Mouse (Mus musculus): ENCODE results near the gene Ppp2r5c. TPM values are rescaled to one million over a fixed set of nuclear protein-coding genes. Genes with fewer than 3 reads are reported as not detected.
A peak's percentile ranks its signal among the peaks of the same experiment; 100 is the strongest.

The Ppp2r5c gene
- polyA plus RNA-seq, 1 experiment from 2014 or later: 193 TPM

DNA sequence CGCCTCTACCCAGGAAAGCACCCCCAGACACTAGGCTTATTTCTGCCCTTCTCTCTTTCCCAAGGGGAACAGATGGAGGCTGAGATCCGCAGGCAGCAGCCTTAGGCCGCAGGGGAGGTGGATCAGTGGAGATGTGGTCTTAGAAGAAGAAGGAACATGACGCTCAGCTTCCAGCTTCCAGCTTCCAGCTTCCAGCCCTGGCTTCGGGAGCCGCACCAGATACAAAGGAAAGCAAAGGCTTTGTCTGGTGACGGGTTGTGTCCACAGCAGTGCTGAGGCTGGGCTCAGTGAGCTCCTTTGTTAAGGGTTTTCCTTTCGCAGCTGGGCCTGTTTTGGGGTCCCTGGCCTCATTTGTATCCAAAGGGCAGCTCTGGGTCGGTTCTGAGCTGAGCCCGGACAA, 16.9 kb upstream of the Ppp2r5c start:
- H3K4me2 ChIP-seq (ENCODE audit: low read depth, low read length): no peak overlapping the region
- H3K36me3 ChIP-seq (replicated peaks; ENCODE audit: control insufficient read depth, insufficient read depth, low read depth, low read length): no peaks in the 10 kb centered on the region
- WGBS: 56% methylated on average over 10 of the region's 10 CpGs
- H3K27me3 ChIP-seq (ENCODE audit: control insufficient read depth, insufficient read depth, low read length): no peaks in the 10 kb centered on the region
- H3K4me1 ChIP-seq (ENCODE audit: control insufficient read depth, insufficient read depth, low read length): no peaks in the 10 kb centered on the region
- H3K27ac ChIP-seq (replicated peaks; ENCODE audit: low read depth, low read length): no peak overlapping the region
- no peaks in the 10 kb centered on the region for H3K9me3 ChIP-seq (replicated peaks; ENCODE audit: control insufficient read depth, low read length)
- DNase-seq (ENCODE audit: low spot score) (no peak), ATAC-seq (replicated peaks; ENCODE audit: insufficient number of reproducible peaks, low FRiP score, low TSS enrichment, low read depth) (no peak)
- H3K9ac ChIP-seq (replicated peaks; ENCODE audit: low read length): no peak overlapping the region
- no peak overlapping the region for H3K4me3 ChIP-seq (ENCODE audit: low read depth, low read length)

- H3K36me3 ChIP-seq (replicated peaks; ENCODE audit: control insufficient read depth, insufficient read depth, low read depth, low read length): no peaks in the 10 kb centered on the region
- ATAC-seq (replicated peaks; ENCODE audit: insufficient number of reproducible peaks, low FRiP score, low TSS enrichment, low read depth) (no peak), DNase-seq (ENCODE audit: low spot score) (no peak)
- no peaks in the 10 kb centered on the region for H3K4me1 ChIP-seq (ENCODE audit: control insufficient read depth, insufficient read depth, low read length)
- H3K27ac ChIP-seq (replicated peaks; ENCODE audit: low read depth, low read length): no peak overlapping the region
- WGBS: 68% methylated on average over 7 of the region's 7 CpGs
- H3K9me3 ChIP-seq (replicated peaks; ENCODE audit: control insufficient read depth, low read length): no peaks in the 10 kb centered on the region
- H3K27me3 ChIP-seq (ENCODE audit: control insufficient read depth, insufficient read depth, low read length): no peaks in the 10 kb centered on the region
- H3K4me3 ChIP-seq (ENCODE audit: low read depth, low read length): no peak overlapping the region
- H3K9ac ChIP-seq (replicated peaks; ENCODE audit: low read length): no peak overlapping the region
- no peak overlapping the region for H3K4me2 ChIP-seq (ENCODE audit: low read depth, low read length)
Measured at GRCm38 (mm10) chr12:110431805-110432204, 15.1 kb upstream of the Ppp2r5c start.

- WGBS: 69% methylated on average over 9 of the region's 9 CpGs
- no peak for ATAC-seq (replicated peaks; ENCODE audit: insufficient number of reproducible peaks, low FRiP score, low TSS enrichment, low read depth)
- no peak overlapping the region for H3K9ac ChIP-seq (replicated peaks; ENCODE audit: low read length)
Measured at GRCm38 (mm10) chr12:110436638-110437366, 10.1 kb upstream of the Ppp2r5c start.

DNA sequence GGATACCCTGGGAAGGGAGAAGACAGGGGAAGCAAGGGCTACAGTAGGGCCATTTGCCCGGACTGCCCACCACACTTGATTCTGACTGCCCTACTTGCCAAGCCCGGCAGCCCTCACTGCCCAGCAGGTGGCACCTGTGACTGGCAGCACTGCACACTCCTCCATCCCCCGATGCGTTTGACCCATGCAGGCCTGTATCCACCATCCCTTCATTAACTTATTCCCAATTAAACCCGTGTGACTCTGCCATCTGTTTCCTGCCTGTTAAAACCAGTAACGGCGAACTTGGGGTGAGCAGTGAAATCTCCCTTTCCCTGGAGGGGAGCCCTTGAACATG, 9.6 kb upstream of the Ppp2r5c start:
- Histone ChIP-seq H3K4me1 (ENCODE audit: control insufficient read depth, insufficient read depth, low read length) (no peaks in the 10 kb centered on the region), H3K4me2 (ENCODE audit: low read depth, low read length) (no peak overlapping the region), H3K27ac (replicated peaks; ENCODE audit: low read depth, low read length) (no peak overlapping the region), H3K36me3 (replicated peaks; ENCODE audit: control insufficient read depth, insufficient read depth, low read depth, low read length) (no peaks in the 10 kb centered on the region), H3K9ac (replicated peaks; ENCODE audit: low read length) (no peak overlapping the region), H3K4me3 (ENCODE audit: low read depth, low read length) (no peak overlapping the region), H3K27me3 (ENCODE audit: control insufficient read depth, insufficient read depth, low read length) (no peaks in the 10 kb centered on the region), H3K9me3 (replicated peaks; ENCODE audit: control insufficient read depth, low read length) (no peaks in the 10 kb centered on the region)
- DNase-seq (ENCODE audit: low spot score) (no peak), ATAC-seq (replicated peaks; ENCODE audit: insufficient number of reproducible peaks, low FRiP score, low TSS enrichment, low read depth) (no peak)
- 62% methylated on average over 7 of the region's 7 CpGs for whole genome bisulfite sequencing

More at GRCm38 (mm10) chr12:110436638-110437366, 10.1 kb upstream of the Ppp2r5c start:
- Histone ChIP-seq H3K27me3 (ENCODE audit: control insufficient read depth, insufficient read depth, low read length) (no peaks in the 10 kb centered on the region), H3K4me2 (ENCODE audit: low read depth, low read length) (no peak overlapping the region), H3K9me3 (replicated peaks; ENCODE audit: control insufficient read depth, low read length) (no peaks in the 10 kb centered on the region), H3K4me3 (ENCODE audit: low read depth, low read length) (no peak overlapping the region), H3K27ac (replicated peaks; ENCODE audit: low read depth, low read length) (no peak overlapping the region), H3K36me3 (replicated peaks; ENCODE audit: control insufficient read depth, insufficient read depth, low read depth, low read length) (no peaks in the 10 kb centered on the region), H3K4me1 (ENCODE audit: control insufficient read depth, insufficient read depth, low read length) (no peaks in the 10 kb centered on the region)
- no peak for DNase-seq (ENCODE audit: low spot score)

GRCm38 (mm10) chr12:110438367-110438973, 8.4 kb upstream of the Ppp2r5c start:
- ATAC-seq (replicated peaks; ENCODE audit: insufficient number of reproducible peaks, low FRiP score, low TSS enrichment, low read depth) (no peak), DNase-seq (ENCODE audit: low spot score) (no peak)
- H3K27ac ChIP-seq (replicated peaks; ENCODE audit: low read depth, low read length): no peak overlapping the region
- no peaks in the 10 kb centered on the region for H3K27me3 ChIP-seq (ENCODE audit: control insufficient read depth, insufficient read depth, low read length)
- no peak overlapping the region for H3K9ac ChIP-seq (replicated peaks; ENCODE audit: low read length)
- H3K9me3 ChIP-seq (replicated peaks; ENCODE audit: control insufficient read depth, low read length): no peaks in the 10 kb centered on the region
- no peak overlapping the region for H3K4me3 ChIP-seq (ENCODE audit: low read depth, low read length)
- H3K36me3 ChIP-seq (replicated peaks; ENCODE audit: control insufficient read depth, insufficient read depth, low read depth, low read length): no peaks in the 10 kb centered on the region
- WGBS: 50% methylated on average over 5 of the region's 5 CpGs
- H3K4me2 ChIP-seq (ENCODE audit: low read depth, low read length): no peak overlapping the region
- H3K4me1 ChIP-seq (ENCODE audit: control insufficient read depth, insufficient read depth, low read length): no peaks in the 10 kb centered on the region

- no peaks in the 10 kb centered on the region for H3K36me3 ChIP-seq (replicated peaks; ENCODE audit: control insufficient read depth, insufficient read depth, low read depth, low read length)
- no peak overlapping the region for H3K4me2 ChIP-seq (ENCODE audit: low read depth, low read length)
- H3K4me1 ChIP-seq (ENCODE audit: control insufficient read depth, insufficient read depth, low read length): no peaks in the 10 kb centered on the region
- no peak overlapping the region for H3K9ac ChIP-seq (replicated peaks; ENCODE audit: low read length)
- 90% methylated on average over 2 of the region's 2 CpGs for WGBS
- no peaks in the 10 kb centered on the region for H3K9me3 ChIP-seq (replicated peaks; ENCODE audit: control insufficient read depth, low read length)
- no peak overlapping the region for H3K27ac ChIP-seq (replicated peaks; ENCODE audit: low read depth, low read length)
- ATAC-seq (replicated peaks; ENCODE audit: insufficient number of reproducible peaks, low FRiP score, low TSS enrichment, low read depth): no peak
- H3K27me3 ChIP-seq (ENCODE audit: control insufficient read depth, insufficient read depth, low read length): no peaks in the 10 kb centered on the region
- no peak overlapping the region for H3K4me3 ChIP-seq (ENCODE audit: low read depth, low read length)
- no peak for DNase-seq (ENCODE audit: low spot score)
Measured at GRCm38 (mm10) chr12:110442238-110442637, 4.7 kb upstream of the Ppp2r5c start.

DNA sequence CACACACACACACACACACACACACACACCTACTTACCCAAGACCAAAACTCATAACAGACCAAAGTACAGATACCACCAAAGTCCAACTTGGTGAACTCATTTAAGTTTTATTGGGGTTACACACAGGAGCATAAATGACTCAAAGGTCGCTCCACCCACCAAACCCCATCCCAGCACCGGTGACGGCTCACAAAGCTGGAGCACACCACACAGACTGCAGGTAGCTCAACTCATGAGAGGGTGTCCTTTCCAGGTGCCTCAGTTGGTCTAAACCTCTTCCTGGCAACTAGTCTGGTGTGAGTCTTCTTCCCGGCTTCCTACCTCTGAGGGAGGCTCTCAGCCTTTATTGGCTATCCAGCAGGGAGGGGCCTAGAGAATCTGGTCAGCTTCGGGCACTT, 2.4 kb upstream of the Ppp2r5c start:
- Histone ChIP-seq H3K36me3 (replicated peaks; ENCODE audit: control insufficient read depth, insufficient read depth, low read depth, low read length) (no peaks in the 10 kb centered on the region), H3K4me1 (ENCODE audit: control insufficient read depth, insufficient read depth, low read length) (no peaks in the 10 kb centered on the region), H3K9me3 (replicated peaks; ENCODE audit: control insufficient read depth, low read length) (no peaks in the 10 kb centered on the region), H3K9ac (replicated peaks; ENCODE audit: low read length) (no peak overlapping the region), H3K4me2 (ENCODE audit: low read depth, low read length) (no peak overlapping the region), H3K4me3 (ENCODE audit: low read depth, low read length) (no peak overlapping the region), H3K27ac (replicated peaks; ENCODE audit: low read depth, low read length) (no peak overlapping the region), H3K27me3 (ENCODE audit: control insufficient read depth, insufficient read depth, low read length) (no peaks in the 10 kb centered on the region)
- DNase-seq (ENCODE audit: low spot score): no peak
- WGBS: 72% methylated on average over 5 of the region's 5 CpGs
- no peak for ATAC-seq (replicated peaks; ENCODE audit: insufficient number of reproducible peaks, low FRiP score, low TSS enrichment, low read depth)

GRCm38 (mm10) chr12:110445775-110446174, 1.1 kb upstream of the Ppp2r5c start:
- Histone ChIP-seq H3K9ac (replicated peaks; ENCODE audit: low read length) (peak overlapping the region; percentile 61; the same call in 1 of the 2 replicates), H3K4me1 (ENCODE audit: control insufficient read depth, insufficient read depth, low read length) (no peaks in the 10 kb centered on the region), H3K27ac (replicated peaks; ENCODE audit: low read depth, low read length) (no peak overlapping the region), H3K4me3 (ENCODE audit: low read depth, low read length) (peak overlapping the region; percentile 80; the same call in 1 of the 2 replicates), H3K9me3 (replicated peaks; ENCODE audit: control insufficient read depth, low read length) (no peaks in the 10 kb centered on the region), H3K27me3 (ENCODE audit: control insufficient read depth, insufficient read depth, low read length) (no peaks in the 10 kb centered on the region), H3K36me3 (replicated peaks; ENCODE audit: control insufficient read depth, insufficient read depth, low read depth, low read length) (no peaks in the 10 kb centered on the region), H3K4me2 (ENCODE audit: low read depth, low read length) (peak overlapping the region; percentile 70)
- 49% methylated on average over 7 of the region's 7 CpGs for WGBS
- DNase-seq (ENCODE audit: low spot score): no peak
- ATAC-seq (replicated peaks; ENCODE audit: insufficient number of reproducible peaks, low FRiP score, low TSS enrichment, low read depth): no peak
